Mouse (Mus musculus) layer of hippocampus, adult 9-10 months (tissue): ENCODE results near the gene Dnah6.

Source experiments
- DNase-seq: peaks from one replicate; pipeline ENCODE4 v3.0.0; 2022; ENCODE audit warnings: low spot score

Gene Dnah6

GRCm38 (mm10) chr6:73143403-73143802 is 78.0 kb downstream of the Dnah6 start:
- DNase-seq = no peak

- no peak for DNase-seq
Observed at GRCm38 (mm10) chr6:73142776-73143175, 78.7 kb downstream of the Dnah6 start.

GRCm38 (mm10) chr6:73140836-73141235 is 80.6 kb downstream of the Dnah6 start:
- no peak for DNase-seq

DNA sequence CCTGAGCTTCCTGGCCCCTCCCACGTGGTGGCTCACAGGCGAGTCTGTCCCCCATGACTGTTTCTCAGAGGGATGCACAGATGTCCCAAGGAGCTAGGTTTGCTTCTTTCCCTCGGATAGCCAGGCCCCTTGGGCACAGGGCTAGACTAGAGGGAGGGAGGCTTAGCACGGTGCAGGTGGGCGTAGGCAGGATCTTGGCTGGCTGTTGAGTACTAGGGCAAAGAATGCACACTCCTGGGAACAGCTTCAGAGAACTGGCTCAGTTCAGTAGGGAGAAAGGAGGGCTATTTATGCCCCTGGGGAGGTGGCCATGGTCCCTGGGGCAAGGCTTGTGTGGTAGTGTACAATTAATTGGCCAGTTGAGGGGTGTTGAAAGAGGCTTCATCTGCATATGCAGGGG is 88.7 kb downstream of the Dnah6 start:
- DNase-seq = no peak

DNA sequence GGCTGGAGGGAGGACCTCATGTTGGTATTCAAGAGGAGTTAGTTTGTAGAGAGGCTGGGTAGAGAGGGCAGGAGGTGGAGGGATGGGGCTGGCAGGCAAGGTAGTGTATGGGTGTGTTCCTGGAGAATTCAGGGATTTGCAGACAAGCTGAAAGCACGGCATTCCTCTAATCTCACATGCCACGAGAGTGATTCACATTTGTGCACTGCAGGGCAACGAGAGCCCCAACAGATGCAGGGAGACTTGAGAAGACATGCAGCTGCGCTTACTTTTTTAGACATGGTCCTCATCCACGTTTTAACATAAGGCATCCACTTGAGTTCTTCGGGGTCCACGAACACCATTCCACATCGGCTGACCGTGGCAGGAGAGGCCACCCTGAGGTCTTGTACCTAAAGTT is 93.9 kb downstream of the Dnah6 start:
- DNase-seq = no peak

DNA sequence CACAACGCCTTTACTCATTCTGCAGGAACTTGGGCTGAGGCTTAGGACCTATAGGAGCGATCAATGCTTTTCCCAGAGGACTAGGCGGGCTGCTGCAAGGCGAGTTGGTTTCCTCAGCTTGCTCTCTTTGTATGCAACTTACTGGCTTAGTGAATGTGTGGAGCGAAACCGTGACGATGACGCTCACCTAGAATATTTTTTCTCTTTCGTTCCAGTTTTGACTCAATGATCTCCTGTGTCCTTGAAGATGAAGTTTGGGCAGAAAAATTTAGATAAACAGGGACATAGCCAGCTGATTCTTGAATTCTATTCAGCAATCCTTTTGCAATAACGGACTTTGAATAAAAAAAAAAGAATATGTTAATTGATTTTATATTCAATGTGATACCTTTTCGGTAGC is 101.1 kb downstream of the Dnah6 start:
- DNase-seq = no peak

GRCm38 (mm10) chr6:73113898-73114297 is 107.6 kb downstream of the Dnah6 start:
- no peak for DNase-seq

DNA sequence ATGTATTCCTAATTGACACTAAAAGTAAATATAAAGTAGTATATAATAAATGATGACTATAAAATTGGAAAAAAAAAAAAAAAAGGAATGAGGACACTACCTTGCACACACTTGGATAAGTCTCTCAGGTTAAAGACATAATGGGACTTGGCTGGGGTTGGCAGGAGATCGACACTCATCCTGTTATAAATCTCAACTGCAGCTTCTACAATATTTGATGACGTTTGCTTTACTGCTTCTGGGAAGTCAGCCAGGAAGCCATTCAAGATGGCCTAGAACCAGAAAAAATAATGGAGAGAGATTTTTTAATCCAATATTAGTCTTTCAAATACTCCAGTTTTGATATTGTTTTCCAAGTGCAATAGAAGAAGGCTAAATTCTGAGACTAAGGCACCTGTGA is 108.1 kb downstream of the Dnah6 start:
- DNase-seq = no peak

GRCm38 (mm10) chr6:73093133-73093532 is 128.3 kb downstream of the Dnah6 start:
- no peak for DNase-seq

DNA sequence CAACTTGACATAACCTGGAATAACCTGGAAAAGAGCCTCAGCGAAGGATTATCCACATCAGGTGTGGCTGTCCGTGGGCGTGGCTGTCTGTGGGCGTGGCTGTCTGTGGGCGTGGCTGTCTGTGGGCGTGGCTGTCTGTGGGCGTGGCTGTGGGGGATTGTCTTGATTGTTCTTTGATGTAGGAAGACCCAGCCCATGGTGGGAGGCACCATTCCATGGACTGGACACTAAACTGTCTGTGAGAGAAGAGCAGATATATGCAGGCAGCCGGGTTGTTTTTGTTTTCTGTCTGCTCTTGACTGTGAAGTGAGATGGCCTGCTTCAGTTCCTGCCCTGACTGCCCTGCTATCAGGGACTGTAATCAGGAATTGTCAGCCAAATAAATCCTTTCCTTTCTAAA is 130.6 kb downstream of the Dnah6 start:
- DNase-seq = no peak

GRCm38 (mm10) chr6:73082571-73082970 is 138.9 kb downstream of the Dnah6 start:
- DNase-seq = no peak

- no peak for DNase-seq
Observed at GRCm38 (mm10) chr6:73072093-73072786, 149.2 kb downstream of the Dnah6 start.

- no peak for DNase-seq
Observed at GRCm38 (mm10) chr6:73071214-73071613, 150.2 kb downstream of the Dnah6 start.

DNA sequence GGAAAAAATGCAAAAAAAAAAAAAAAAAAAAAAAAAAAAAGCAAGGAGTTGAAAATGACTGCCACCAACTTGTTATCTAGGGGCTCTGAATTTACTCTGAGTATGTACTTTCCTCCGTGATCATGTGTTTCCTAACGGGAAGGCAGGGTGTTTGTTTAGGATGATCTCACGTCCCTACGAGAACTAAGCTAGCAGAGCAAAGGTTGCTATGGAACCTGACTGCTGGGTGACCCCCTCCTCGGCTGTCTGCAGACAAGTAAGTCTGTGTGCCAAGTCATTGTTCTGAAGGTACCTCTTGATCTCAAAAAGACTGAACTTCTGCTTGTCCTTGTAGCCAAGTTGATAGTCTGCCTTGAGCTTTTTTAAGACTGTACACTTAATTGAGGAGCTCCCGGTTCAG is 150.8 kb downstream of the Dnah6 start:
- DNase-seq = no peak

GRCm38 (mm10) chr6:73064551-73064950 is 156.9 kb downstream of the Dnah6 start:
- no peak for DNase-seq

GRCm38 (mm10) chr6:73059596-73060121 is 161.8 kb downstream of the Dnah6 start:
- DNase-seq = no peak

- no peak for DNase-seq
Observed at GRCm38 (mm10) chr6:73059162-73059561, 162.3 kb downstream of the Dnah6 start.

DNA sequence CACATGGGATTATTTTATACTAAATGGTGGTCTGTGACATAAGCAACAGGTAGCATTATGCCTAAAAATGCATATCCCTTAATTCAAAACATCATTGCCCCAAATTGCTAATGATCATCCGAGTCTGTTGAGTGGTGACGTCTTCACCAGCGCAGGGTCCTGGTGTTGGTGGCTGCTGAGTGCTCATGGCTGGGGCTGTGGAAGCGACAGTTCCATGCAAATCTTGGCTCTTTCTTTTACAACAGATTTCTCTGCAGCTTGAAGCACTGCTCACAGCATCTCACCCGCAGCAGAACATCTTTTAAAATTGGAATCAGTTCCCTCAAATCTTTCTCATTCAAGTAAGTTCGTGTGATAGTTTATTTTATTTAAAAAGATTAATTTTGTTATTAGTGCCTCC is 166.1 kb downstream of the Dnah6 start:
- no peak for DNase-seq

DNA sequence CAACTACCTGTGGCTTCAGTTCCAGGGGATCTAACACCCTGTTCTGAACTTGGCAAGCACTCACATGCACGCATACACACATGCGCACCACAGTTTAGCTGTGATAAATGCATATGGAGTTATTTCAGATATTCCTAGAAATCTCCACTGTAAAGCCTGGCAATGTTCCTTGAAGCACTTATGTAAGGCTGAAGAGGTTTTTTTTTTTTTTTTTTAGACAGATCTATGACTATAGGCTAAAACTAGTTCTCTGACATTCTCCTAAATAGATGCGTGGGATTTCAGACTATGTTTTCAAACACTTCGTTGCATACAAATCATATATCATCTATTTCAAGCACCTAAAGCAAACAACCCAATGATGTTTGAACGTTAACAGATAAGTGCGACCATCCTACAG is 166.6 kb downstream of the Dnah6 start:
- no peak for DNase-seq

- no peak for DNase-seq
Observed at GRCm38 (mm10) chr6:73053526-73053925, 167.9 kb downstream of the Dnah6 start.

DNA sequence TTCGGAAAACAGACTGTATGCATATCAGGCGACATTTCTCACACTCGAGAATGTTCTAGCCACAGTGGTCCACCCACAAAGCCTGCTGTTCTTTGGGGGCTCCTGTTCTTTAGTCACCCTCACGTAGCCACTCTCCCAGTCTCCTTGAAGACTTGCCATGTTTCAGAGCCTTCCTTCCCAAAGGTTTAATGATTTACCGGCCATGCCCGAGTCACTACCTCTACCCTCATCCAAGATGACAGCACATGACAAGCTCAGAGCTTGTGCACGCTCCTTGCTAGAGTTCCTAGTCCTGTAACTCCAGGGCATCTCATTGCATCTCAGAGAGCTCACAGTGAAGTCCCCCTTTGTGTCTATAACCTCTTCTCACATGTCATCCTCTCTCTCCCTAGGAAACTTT is 174.2 kb downstream of the Dnah6 start:
- no peak for DNase-seq

DNA sequence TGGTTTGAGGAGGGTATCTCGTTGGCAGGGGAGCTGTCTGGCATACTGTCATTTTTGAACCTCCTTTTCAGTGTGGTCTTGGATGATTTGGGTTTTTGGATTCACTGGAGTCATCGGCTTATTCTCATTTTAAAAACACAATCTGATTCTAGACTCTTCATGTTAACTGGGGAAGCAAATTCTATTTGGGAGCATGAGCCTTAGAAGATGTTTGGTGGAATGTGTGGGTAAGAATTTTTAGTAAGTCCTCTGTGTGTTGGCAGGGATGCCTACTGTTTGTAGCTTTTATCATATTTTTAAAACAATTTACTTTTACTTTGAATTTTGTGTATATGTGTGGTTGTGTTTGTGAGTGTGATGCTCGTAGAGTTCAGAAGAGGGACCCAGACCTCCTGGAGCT is 175.5 kb downstream of the Dnah6 start:
- no peak for DNase-seq

GRCm38 (mm10) chr6:73042278-73042677 is 179.2 kb downstream of the Dnah6 start:
- no peak for DNase-seq

DNA sequence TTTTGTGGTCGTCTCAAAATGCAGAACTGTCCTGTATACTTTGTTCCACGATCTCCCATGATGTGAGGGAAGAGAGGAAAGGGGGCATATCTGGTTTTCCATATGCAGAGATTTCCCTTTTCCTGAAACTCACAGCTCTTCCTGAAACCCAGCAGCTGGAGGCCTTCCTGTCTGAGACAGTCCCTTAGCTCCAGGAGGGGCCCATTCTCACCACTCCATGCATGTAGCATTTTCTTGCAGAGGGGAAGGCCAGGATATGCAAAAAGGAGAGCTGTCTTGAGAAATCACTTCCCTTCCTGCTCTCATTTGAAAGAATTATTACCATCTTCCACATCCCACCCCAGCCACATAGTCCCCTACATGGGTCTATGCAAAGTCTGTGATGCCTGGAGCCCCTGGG is 183.2 kb downstream of the Dnah6 start:
- no peak for DNase-seq
